Mouse (Mus musculus): ENCODE measurements around the gene Ccdc6. TPM values are rescaled to one million over a fixed set of nuclear protein-coding genes. Genes with fewer than 3 reads are reported as not detected.

The Ccdc6 gene
- total RNA-seq, 2 experiments from 2014 or later: 17.7 to 28.6 TPM

DNA sequence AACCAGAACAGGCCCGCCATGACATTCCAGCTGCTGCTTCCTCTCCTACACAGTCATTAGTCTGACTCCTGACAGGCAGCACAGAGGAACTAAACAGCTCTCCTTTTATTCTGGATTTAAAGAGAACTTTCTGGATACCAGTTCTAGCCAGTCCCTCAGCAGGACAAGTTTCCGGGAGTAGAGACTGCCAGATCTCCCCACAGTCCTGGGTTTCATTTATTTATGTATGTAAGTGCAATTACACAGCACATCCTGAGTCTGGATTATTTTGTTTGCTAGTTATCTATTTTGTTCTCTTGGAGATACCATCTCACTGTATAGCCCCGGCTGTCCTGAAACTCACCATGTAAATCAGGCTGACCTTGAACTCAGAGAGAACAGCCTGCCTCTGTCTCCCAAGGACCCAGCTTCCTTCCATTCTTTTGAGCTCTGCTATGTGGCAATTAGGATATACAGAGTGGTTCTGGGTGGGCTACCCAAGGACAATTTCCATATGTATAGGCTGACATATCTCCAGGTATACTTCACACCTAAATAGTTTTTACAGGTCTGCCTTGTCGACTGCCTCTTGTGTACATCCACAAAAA is 5.0 kb upstream of the Ccdc6 start:
- no peak for ATAC-seq (replicated peaks; ENCODE audit: poor library complexity, severe bottlenecking)

DNA sequence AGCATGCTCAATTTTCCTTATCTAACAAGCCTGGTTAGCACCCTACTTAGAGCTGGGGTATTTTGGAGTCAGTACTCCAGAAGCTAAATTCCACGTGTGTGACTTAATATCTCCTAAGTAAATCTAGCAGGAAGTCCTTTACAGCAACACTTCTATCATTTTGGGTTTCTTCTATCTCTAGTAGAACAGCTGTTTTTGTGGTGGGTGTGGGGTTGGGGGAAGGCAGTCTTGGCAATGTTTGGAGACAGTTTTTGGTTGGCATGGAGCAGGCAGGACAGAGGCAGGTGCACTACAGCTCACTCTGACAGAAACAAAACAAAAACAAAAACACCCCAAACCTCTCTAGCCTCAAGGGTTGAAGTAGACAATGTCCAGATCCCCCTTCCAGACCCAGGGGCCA is 3.1 kb upstream of the Ccdc6 start:
- ATAC-seq (replicated peaks; ENCODE audit: poor library complexity, severe bottlenecking): no peak

- peak; percentile 31 for ATAC-seq (replicated peaks; ENCODE audit: poor library complexity, severe bottlenecking)
These were observed 1.9 kb upstream of the Ccdc6 start for GRCm38 (mm10) chr10:70095031-70095470.

- ATAC-seq (replicated peaks; ENCODE audit: poor library complexity, severe bottlenecking): no peak
These were observed 1.2 kb upstream of the Ccdc6 start for GRCm38 (mm10) chr10:70095506-70096270.

DNA sequence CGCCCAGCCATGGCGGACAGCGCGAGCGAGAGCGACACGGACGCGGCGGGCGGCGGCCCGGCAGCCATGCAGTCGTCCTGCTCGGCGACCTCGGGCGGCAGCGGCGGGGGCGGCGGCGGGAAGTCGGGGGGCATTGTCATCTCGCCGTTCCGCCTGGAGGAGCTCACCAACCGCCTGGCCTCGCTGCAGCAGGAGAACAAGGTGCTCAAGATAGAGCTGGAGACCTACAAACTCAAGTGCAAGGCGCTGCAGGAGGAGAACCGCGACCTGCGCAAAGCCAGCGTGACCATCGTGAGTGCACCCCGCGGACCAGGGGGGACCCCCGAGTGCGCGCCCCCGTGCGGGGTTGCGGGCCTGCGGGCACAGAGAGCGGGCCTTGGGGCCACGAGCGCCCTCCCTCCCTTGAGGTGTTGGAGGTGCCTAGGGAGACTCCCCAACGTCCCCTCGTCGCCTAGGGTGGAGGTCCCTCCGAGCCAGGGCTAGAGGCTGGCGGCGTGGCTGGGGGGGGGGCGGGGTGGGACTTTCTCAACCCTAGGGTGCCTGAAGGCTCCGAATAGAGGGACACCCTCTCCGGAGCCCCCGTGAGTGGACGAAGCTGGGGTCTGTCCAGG is 475 bp downstream of the Ccdc6 start:
- ATAC-seq (replicated peaks; ENCODE audit: poor library complexity, severe bottlenecking): no peak

GRCm38 (mm10) chr10:70097911-70098569 is 1.1 kb downstream of the Ccdc6 start:
- peak; percentile 28 for ATAC-seq (replicated peaks; ENCODE audit: poor library complexity, severe bottlenecking)

- ATAC-seq (replicated peaks; ENCODE audit: poor library complexity, severe bottlenecking): no peak
These were observed 1.7 kb downstream of the Ccdc6 start for GRCm38 (mm10) chr10:70098626-70099025.

GRCm38 (mm10) chr10:70099052-70099451 is 2.1 kb downstream of the Ccdc6 start:
- ATAC-seq (replicated peaks; ENCODE audit: poor library complexity, severe bottlenecking): no peak

DNA sequence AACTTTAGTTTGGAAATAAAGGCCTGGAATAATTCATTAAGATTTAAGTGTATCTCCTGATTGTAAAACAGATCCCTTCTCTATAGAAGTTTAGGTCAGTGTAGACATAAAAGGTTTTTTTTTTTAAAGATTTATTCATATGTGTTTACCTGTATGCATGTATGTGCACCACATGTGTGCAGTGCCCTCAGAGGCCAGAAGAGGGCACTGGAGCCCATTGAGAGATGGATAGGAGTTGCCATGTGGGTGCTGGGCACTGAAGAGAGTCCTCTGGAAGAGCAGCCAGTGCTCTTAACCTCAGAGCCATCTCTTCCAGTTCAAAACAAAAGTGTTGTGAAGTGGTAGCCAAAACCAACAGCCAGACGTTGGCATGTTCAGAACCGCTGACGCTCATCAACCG is 5.2 kb downstream of the Ccdc6 start:
- no peak for ATAC-seq (replicated peaks; ENCODE audit: poor library complexity, severe bottlenecking)

GRCm38 (mm10) chr10:70108016-70108415 is 11.1 kb downstream of the Ccdc6 start:
- no peak for ATAC-seq (replicated peaks; ENCODE audit: poor library complexity, severe bottlenecking)

DNA sequence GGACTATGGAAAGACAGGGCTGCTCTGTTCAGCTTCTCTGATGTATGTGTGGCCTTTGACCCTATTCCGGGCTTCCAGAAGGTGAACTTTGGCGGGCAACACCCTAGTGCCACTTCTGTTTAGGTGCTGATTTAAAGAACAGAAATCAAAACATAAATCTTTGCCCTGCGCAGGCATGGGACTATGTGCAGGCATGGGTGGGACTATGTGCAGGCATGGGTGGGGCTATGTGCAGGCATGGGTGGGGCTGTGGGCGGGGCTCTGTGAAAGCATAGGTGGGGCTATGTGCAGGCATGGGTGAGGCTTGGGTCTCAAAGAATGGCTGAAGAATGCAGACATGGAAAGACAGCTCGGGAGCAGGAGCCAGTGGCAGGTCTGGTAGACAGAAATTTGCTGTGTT is 13.1 kb downstream of the Ccdc6 start:
- peak; percentile 40; the same call in 1 of the 2 replicates for ATAC-seq (replicated peaks; ENCODE audit: poor library complexity, severe bottlenecking)

DNA sequence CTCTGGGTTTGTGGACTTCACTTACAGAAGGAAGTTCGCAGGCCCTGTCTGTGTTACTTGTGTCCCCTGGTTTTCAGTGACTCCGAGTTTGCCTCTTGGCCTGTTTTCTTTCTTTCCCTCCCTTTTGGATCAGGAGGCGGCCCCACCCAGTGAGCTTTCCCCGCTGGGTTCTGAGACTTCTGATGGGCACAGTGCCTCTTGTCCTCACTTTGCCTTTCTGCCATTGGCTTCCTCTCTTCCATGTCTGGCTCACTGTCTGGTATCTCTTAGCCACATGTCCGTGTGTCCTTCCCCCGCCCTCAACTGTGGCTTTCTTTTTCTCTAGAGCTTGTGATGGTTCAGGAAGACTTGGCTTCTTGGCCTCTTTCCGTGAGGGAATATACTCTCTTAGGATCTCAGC is 13.9 kb downstream of the Ccdc6 start:
- no peak for ATAC-seq (replicated peaks; ENCODE audit: poor library complexity, severe bottlenecking)

DNA sequence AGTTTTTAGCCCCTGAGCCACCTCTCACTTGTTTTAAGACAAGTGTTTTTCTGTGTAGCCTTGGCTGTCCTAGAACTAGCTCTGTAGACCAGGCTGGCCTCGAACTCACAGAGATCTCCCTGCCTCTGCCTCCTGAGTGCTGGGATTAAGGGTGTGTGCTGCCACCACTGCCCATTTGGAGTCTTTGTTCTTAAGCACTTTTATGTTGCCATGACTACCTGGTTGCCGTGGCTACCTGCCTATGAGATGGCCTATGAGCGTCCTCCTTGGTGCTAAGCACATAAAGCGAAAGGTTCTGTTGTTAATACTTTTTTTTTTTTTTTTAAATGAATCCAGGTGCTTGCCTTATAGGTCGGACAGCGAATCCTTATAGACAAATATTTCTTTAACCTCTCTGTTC is 14.7 kb downstream of the Ccdc6 start:
- ATAC-seq (replicated peaks; ENCODE audit: poor library complexity, severe bottlenecking): no peak

- ATAC-seq (replicated peaks; ENCODE audit: poor library complexity, severe bottlenecking): no peak
These were observed 17.2 kb downstream of the Ccdc6 start for GRCm38 (mm10) chr10:70114048-70114635.

- no peak for ATAC-seq (replicated peaks; ENCODE audit: poor library complexity, severe bottlenecking)
These were observed 19.5 kb downstream of the Ccdc6 start for GRCm38 (mm10) chr10:70116454-70116853.

DNA sequence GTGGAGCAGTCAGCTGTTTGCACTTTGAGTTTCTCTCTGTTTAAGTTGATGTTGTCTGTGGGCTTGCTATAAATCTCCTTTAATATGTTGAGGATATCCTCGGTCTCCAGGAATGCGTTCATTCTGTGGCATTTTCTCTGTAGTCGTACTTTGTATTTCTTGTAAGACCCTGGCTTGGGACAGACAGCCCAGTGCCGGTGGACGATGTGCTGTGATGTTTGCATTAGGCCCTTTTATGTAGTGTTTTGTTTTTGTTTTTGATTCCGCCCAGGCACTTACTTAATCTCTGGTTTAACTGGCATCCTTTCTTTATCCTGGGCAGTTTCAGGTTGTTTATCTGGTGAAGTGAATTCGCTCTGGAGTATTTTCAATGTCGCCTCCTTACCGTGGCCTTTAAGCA is 22.5 kb downstream of the Ccdc6 start:
- no peak for ATAC-seq (replicated peaks; ENCODE audit: poor library complexity, severe bottlenecking)

GRCm38 (mm10) chr10:70119851-70120370 is 23.0 kb downstream of the Ccdc6 start:
- peak; percentile 53; the same call in 1 of the 2 replicates for ATAC-seq (replicated peaks; ENCODE audit: poor library complexity, severe bottlenecking)

DNA sequence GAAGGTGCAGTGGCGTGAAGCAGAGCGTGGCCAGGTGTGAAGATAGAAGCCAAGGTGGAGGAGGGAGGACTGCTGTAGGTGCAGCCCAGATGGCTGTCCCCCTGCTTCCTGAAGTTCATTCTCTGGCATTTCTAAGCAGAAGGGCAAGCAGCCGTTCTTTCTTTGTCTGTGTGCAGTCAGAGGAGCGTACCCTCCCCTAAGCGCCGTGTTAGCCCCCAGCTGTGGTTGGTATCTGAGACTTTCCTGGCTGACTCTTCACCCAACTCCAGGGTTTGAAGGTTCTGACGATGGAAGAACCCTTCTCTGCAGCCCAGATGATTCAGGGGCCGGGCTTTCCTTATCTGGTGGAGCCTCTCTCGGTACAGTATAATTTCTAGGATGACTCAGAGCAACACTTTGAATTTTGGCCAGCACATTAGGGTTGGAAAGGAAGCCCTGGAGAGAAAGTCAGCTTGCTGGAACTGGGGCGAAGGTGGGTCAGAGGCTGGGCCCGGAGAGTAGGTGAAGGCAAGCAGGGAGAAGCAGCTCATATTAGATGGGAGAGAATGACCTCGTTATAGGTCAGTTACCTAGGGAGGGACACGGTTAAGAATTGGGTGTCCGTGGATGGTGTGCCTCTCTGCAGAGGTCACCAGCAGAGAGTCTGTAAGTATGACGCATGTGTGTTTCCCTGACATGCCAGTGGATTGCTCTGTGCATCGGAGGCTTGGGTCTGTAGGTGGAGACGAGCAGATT is 23.9 kb downstream of the Ccdc6 start:
- no peak for ATAC-seq (replicated peaks; ENCODE audit: poor library complexity, severe bottlenecking)

DNA sequence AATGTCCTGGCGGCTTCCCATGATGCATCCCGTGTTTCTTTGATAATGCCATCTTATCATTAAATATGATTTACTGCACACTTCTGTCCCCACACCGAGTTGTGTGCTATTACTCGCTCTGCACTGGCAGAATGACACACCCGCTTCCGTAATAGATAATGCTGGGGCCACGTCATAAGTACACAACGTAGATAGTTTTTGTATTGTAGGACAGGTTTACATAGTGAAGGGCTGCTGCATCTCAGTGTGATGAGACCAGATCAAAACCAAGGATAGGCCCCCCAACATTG is 24.4 kb downstream of the Ccdc6 start:
- ATAC-seq (replicated peaks; ENCODE audit: poor library complexity, severe bottlenecking): no peak

GRCm38 (mm10) chr10:70123454-70123853 is 26.5 kb downstream of the Ccdc6 start:
- no peak for ATAC-seq (replicated peaks; ENCODE audit: poor library complexity, severe bottlenecking)

Data from granulocyte monocyte progenitor cell, adult 5-6 weeks (primary cell).